Mouse (Mus musculus) adrenal gland, postnatal 4 days (tissue): ENCODE data around the gene Trim67. TPM values are rescaled to one million over a fixed set of nuclear protein-coding genes. Genes with fewer than 3 reads are reported as not detected.
A peak's percentile ranks its signal among the peaks of the same experiment; 100 is the strongest.

Experiments
- DNase-seq, 2 experiments: peaks; one replicate each; pipeline ENCODE4 v3.0.0; 2021 to 2022; ENCODE audit warnings: low spot score in 2 of 2, mixed read lengths in 2 of 2
- long read RNA-seq, 2 experiments: library from polyadenylated mRNA; stranded (forward); transcript quantifications; one replicate each; pipeline ENCODE4 v2.0.0; 2021
- total RNA-seq, 2 experiments: library from RNA; stranded (reverse); gene quantifications; 2 replicates each; pipeline ENCODE4 v1.2.3; 2021

The Trim67 gene
- 1 to 10 TPM; 3.9 to 4.5 TPM for total RNA-seq
- long read RNA-seq, experiment 1, partial matches to known transcripts, result 0 of 2 reads
- long read RNA-seq, experiment 1, other reads (novel, unspliced or antisense), result 2 of 2 reads
- long read RNA-seq, experiment 2, partial matches to known transcripts, result 0 of 2 reads
- long read RNA-seq, experiment 2, other reads (novel, unspliced or antisense), result 2 of 2 reads

GRCm38 (mm10) chr8:124792708-124793107, at the start of gene Trim67:
TSS of gene Trim67 (plus strand) at chr8:124793092.
- peak in 1 of 2 experiments; percentile 16 for DNase-seq

DNA sequence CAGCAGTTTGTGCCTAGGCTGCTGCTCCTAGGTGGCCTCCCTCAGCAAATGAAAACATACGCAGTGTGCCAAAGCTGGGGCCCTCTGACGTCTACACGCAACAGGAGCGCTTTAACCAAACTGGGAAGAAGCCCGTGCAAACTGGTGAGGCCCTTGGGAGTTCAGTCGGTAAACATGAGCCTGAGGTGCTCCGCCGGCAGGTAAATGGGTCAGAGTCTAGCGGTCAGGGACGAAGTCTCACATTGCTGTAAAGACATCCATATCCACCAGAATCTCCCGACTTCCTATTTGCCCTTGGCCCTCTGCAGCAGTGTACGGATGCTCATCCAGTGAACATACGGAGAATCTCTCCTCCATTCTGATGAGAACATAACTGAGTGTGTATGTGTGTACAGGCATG, 46.2 kb upstream of the Trim67 start:
- DNase-seq, result no peak

- no peak for DNase-seq
Observed at GRCm38 (mm10) chr8:124751191-124751590, 41.7 kb upstream of the Trim67 start.

DNA sequence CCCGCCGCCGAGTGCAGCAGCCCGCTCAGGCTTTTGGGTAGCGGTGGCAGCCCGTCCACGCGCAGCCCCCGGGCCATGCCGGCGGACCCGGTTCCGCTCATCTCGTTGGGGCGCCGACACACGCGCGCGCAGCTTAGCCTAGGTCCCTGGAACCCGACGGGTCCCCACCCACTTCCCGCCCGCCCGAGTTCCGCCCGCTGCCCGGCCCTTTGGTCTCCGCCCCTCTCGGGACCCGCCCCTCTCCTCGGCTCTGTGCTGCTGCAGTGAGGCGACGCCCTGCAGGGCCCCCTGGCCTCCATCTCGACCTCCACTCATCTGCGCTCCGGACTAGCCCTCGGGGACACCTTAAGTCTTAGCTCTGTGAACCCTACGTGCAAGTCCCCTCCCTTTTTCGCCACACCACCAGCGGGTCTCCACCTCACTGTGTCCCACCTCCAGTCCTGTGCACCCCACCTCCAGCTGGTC, 41.2 kb upstream of the Trim67 start, which contains the start of gene Fam89a:
Fam89a (minus strand) TSS at position 124 of the 465 bp plus-strand sequence.
- DNase-seq, result peak; percentile 21 to 27

GRCm38 (mm10) chr8:124752325-124752862, 40.5 kb upstream of the Trim67 start:
- DNase-seq, result no peak

DNA sequence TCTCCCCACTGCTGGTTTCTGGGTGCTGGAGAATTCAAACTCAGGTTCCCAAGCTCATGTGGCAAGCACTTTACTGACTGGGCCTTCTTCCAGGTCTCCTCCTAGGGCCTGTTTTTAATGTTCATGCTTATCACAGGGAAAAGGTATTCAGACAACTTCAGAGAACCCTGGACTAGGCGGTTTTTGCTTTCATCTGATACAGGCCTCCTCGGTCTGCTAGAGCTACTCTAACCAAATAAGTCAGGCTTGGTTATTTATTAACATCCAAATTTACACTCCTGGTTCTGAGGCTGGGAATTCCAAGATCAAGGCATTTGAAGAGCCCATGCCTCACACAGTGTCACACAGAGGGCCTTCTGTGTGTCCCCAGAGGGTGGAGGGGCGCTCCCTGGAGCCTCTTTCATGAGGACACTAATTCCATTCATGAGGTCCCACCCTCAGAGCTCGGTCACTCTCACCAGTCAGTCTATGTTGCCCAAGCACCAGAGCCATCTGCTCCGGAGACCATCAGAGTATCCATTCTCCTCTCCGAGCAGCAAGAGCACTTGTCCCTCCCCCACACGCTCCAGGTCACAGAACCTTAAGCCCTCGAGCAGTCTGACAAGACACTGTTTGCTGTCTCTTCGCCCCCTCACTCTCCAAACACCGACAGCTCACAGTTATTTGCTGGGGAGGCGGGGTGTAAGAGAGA, 38.6 kb upstream of the Trim67 start:
- no peak for DNase-seq

- no peak for DNase-seq
Observed at GRCm38 (mm10) chr8:124754792-124755190, 38.1 kb upstream of the Trim67 start.

GRCm38 (mm10) chr8:124755481-124755880, 37.4 kb upstream of the Trim67 start:
- DNase-seq, result no peak

- no peak for DNase-seq
Observed at GRCm38 (mm10) chr8:124756153-124756552, 36.7 kb upstream of the Trim67 start.

GRCm38 (mm10) chr8:124756601-124757000, 36.3 kb upstream of the Trim67 start:
- DNase-seq, result no peak

DNA sequence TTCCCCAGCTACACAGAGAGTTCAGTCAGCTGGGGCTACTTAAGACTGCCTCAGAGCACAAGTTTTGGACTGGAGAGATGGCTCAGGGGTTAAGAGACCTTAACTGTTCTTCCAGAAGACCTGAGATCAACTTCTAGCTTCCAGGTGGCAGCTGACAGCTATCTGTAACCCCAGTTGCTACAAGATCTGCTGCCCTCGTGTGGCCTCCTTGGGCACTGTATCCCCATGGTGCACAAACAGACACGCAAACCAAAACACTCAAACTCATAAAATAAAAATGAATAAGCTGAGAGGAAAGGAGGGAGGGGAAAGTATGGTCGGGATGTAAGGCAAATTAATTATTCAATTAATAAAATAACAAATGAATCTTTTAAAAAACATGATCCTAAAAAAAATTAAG, 34.3 kb upstream of the Trim67 start:
- DNase-seq, result no peak

- no peak for DNase-seq
Observed at GRCm38 (mm10) chr8:124763061-124763460, 29.8 kb upstream of the Trim67 start.

DNA sequence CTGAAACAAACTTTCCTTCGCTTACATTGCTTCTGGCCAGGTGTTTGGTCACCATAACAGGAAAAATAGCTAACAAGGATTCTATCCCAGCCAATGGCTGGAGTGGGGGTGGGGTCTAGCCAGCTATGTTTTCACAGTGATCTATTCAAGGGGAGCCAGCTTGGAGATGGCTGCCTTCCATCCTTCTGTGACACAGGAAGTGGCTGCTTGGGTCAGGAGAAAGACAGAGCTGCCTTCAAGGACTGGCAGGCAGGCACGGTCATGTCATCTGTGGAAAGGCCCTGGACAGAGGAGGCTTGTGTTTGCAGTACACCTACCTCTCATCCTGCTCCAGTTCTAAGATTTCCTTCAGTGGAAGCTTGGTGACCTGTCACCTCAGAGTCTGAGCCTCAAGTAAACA, 20.5 kb upstream of the Trim67 start:
- DNase-seq, result no peak

GRCm38 (mm10) chr8:124775695-124776094, 17.2 kb upstream of the Trim67 start:
- DNase-seq, result peak in 1 of 2 experiments; percentile 54

- no peak for DNase-seq
Observed at GRCm38 (mm10) chr8:124780236-124780635, 12.7 kb upstream of the Trim67 start.

DNA sequence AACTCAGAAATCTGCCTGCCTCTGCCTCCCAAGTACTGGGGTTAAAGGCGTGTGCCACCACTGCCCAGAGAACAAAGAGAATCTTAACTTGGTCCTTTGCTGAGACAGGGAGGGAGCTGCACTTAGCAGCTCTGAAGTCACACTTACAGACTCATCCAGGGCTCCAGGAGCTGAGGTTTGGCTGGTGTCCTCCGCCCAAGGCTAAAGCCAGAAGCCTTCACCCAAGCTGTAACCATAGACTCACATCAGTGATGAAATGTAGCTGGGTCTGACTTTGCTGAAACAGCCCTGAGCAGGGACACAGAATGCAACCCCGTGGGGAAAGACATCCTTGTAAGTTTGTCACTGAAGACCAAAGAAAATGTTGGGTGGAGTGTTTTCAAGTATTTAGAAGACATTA, 10.5 kb upstream of the Trim67 start:
- no peak for DNase-seq

- DNase-seq, result no peak
Observed at GRCm38 (mm10) chr8:124783228-124783627, 9.7 kb upstream of the Trim67 start.

GRCm38 (mm10) chr8:124784613-124785012, 8.3 kb upstream of the Trim67 start:
- no peak for DNase-seq

- DNase-seq, result no peak
Observed at GRCm38 (mm10) chr8:124790676-124791075, 2.2 kb upstream of the Trim67 start.

GRCm38 (mm10) chr8:124791751-124792150, 1.1 kb upstream of the Trim67 start:
- no peak for DNase-seq

- DNase-seq, result no peak
Observed at GRCm38 (mm10) chr8:124792186-124792585, 706 bp upstream of the Trim67 start.

- DNase-seq, result peak; percentile 78 to 86
Observed at GRCm38 (mm10) chr8:124793172-124793651, 320 bp downstream of the Trim67 start.
